Comparison of ENCODE assay signal across 10 mouse cellular contexts in the genomic region with DNA sequence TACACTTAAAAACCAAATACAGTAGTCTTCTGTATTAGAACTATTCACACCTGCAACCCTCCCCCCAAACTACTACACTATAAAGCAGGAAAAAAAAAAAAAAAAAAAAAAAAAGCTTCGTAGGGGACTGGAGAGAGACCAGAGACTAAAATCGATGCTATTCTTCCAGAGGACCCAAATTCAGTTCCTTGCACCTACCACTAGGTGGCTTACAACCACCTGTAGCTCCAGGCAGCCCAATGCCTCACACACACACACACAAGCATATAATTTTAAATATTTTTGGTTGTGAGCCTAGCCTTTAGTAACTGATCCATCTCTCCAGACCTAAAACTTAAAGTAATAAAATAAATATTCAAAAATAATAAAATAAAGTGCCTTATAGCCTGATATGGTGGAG. TPM values are rescaled to one million over a fixed set of nuclear protein-coding genes. Genes with fewer than 3 reads are reported as not detected.
A peak's percentile ranks its signal among the peaks of the same experiment; 100 is the strongest.
DNase-seq lines count a peak whose midpoint lies in the region; ATAC-seq and TF ChIP-seq lines count a peak whose summit lies in the region.
"Had no signal": no experiment of that assay in that cellular context is flagged by ENCODE, and none has a peak within 500 bp of the region (broad histone marks: within the 10 kb centered on the region; RNA-seq: fewer than 3 reads in every experiment).

No protein-coding gene starts in this region.

- no peaks in the 10 kb centered on the region for H3K4me1 ChIP-seq in hindbrain, embryonic 11.5 days (replicated peaks; ENCODE audit: control insufficient read depth, insufficient read depth, low read length)
- no peaks in the 10 kb centered on the region for H3K4me1 ChIP-seq in hindbrain, embryonic 14.5 days (replicated peaks; ENCODE audit: control insufficient read depth, insufficient read depth, low read length)
- H3K4me1 ChIP-seq in embryonic fibroblast, embryonic 13.5 days (ENCODE audit: control insufficient read depth, insufficient read depth, low read length) = no peaks in the 10 kb centered on the region
- H3K4me1 ChIP-seq: hindbrain, embryonic 12.5 days had no signal

- no peak for TF ChIP-seq POLR2A in embryonic fibroblast, embryonic 13.5 days (IDR thresholded peaks at IDR 0.05; ENCODE audit: low read depth, low read length)

- H3K4me3 ChIP-seq in hindbrain, embryonic 11.5 days (ENCODE audit: low read depth, low read length) = no peak overlapping the region
- H3K4me3 ChIP-seq in hindbrain, embryonic 14.5 days (replicated peaks; ENCODE audit: low read length) = no peak overlapping the region
- H3K4me3 ChIP-seq in embryonic fibroblast, embryonic 13.5 days (ENCODE audit: insufficient read depth, low read length) = no peak overlapping the region
- H3K4me3 ChIP-seq: erythroblast, embryonic 14.5 days; hindbrain, embryonic 12.5 days had no signal

- H3K27me3 ChIP-seq in hindbrain, embryonic 11.5 days (ENCODE audit: control insufficient read depth, insufficient read depth, low read length) = no peaks in the 10 kb centered on the region
- H3K27me3 ChIP-seq in hindbrain, embryonic 14.5 days (ENCODE audit: control insufficient read depth, insufficient read depth, low read length) = no peaks in the 10 kb centered on the region
- H3K27me3 ChIP-seq: hindbrain, embryonic 12.5 days had no signal

- H3K4me2 ChIP-seq in hindbrain, embryonic 11.5 days (replicated peaks; ENCODE audit: low read depth, low read length) = no peak overlapping the region
- H3K4me2 ChIP-seq in hindbrain, embryonic 14.5 days (replicated peaks) = no peak overlapping the region
- H3K4me2 ChIP-seq: hindbrain, embryonic 12.5 days had no signal

- no peak overlapping the region for H3K27ac ChIP-seq in hindbrain, embryonic 11.5 days (ENCODE audit: low read depth, low read length)
- H3K27ac ChIP-seq in hindbrain, embryonic 14.5 days = no peak overlapping the region
- no peak overlapping the region for H3K27ac ChIP-seq in embryonic fibroblast, embryonic 13.5 days (ENCODE audit: insufficient read depth, low read length)
- H3K27ac ChIP-seq: hindbrain, embryonic 12.5 days had no signal

- no peak for ATAC-seq in hindbrain, embryonic 11.5 days (ENCODE audit: low FRiP score)
- ATAC-seq in hindbrain, embryonic 14.5 days (ENCODE audit: low FRiP score) = no peak
- ATAC-seq in CD4-positive, CD25-positive, alpha-beta regulatory T cell, adult 4 months = peak; percentile 67

- 0 out of 2 replicates have a peak, but pooled peaks have one; percentile 12 for TF ChIP-seq CTCF in embryonic fibroblast, embryonic 13.5 days (IDR thresholded peaks at IDR 0.05; ENCODE audit: borderline replicate concordance, insufficient read depth, low read length)

- peak; percentile 1 for DNase-seq in hindbrain, embryonic 11.5 days (ENCODE audit: low spot score)
- DNase-seq in hindbrain, embryonic 14.5 days (ENCODE audit: low spot score) = no peak
- DNase-seq in 3T3-L1 (ENCODE audit: low read depth, low spot score) = peak; percentile 8
- no peak for DNase-seq in right cerebral cortex, adult 18-20 months
- no peak for DNase-seq in thymus, adult 18-20 months

- 53% methylated on average over 2 of the region's 2 CpGs for WGBS in hindbrain, embryonic 11.5 days
- WGBS in hindbrain, embryonic 14.5 days = 40% methylated on average over 2 of the region's 2 CpGs

- no peak overlapping the region for H3K9ac ChIP-seq in hindbrain, embryonic 11.5 days (ENCODE audit: low read depth, low read length)
- no peak overlapping the region for H3K9ac ChIP-seq in hindbrain, embryonic 14.5 days
- H3K9ac ChIP-seq: hindbrain, embryonic 12.5 days had no signal

- H3K36me3 ChIP-seq in hindbrain, embryonic 11.5 days (ENCODE audit: control insufficient read depth, insufficient read depth, low read length) = no peaks in the 10 kb centered on the region
- no peaks in the 10 kb centered on the region for H3K36me3 ChIP-seq in hindbrain, embryonic 14.5 days (replicated peaks; ENCODE audit: control insufficient read depth, insufficient read depth)
- H3K36me3 ChIP-seq: hindbrain, embryonic 12.5 days had no signal

- no peaks in the 10 kb centered on the region for H3K9me3 ChIP-seq in hindbrain, embryonic 11.5 days (ENCODE audit: control insufficient read depth, low read length)
- H3K9me3 ChIP-seq in hindbrain, embryonic 14.5 days (ENCODE audit: control insufficient read depth, low read length) = no peaks in the 10 kb centered on the region
- H3K9me3 ChIP-seq: hindbrain, embryonic 12.5 days had no signal

RNA-seq across cellular contexts. Expression of a gene that starts 32.2 kb away (rescaled TPM):
- 59.6 and 72.6 TPM in 2 replicates for polyA plus RNA-seq in hindbrain, embryonic 11.5 days (2014; fragmentation: Nextera tagmentation; extraction: Ambion mirVana)
- polyA plus RNA-seq in hindbrain, embryonic 14.5 days (2014; fragmentation: Nextera tagmentation; extraction: Ambion mirVana) = 48.5 and 50.1 TPM in 2 replicates
- 10 to 100 TPM; 28.8 to 36.1 TPM for polyA plus RNA-seq in CD4-positive, CD25-positive, alpha-beta regulatory T cell, adult 4 months (2017; shearing (Covaris generic))
- polyA plus RNA-seq in embryonic fibroblast, embryonic 13.5 days (2011; ENCODE audit: insufficient read length, low read depth, missing spikeins) = 33.3 and 34.3 TPM in 2 replicates

RNA-seq across cellular contexts. Expression of a gene that starts 33.2 kb away (rescaled TPM):
- polyA plus RNA-seq in hindbrain, embryonic 11.5 days (2014; fragmentation: Nextera tagmentation; extraction: Ambion mirVana) = 0.14 TPM in 1 of 2 replicates, not detected in the other
- 0.37 TPM in 1 of 2 replicates, not detected in the other for polyA plus RNA-seq in hindbrain, embryonic 14.5 days (2014; fragmentation: Nextera tagmentation; extraction: Ambion mirVana)
- not detected for polyA plus RNA-seq in CD4-positive, CD25-positive, alpha-beta regulatory T cell, adult 4 months (2017; shearing (Covaris generic))
- polyA plus RNA-seq in embryonic fibroblast, embryonic 13.5 days (2011; ENCODE audit: insufficient read length, low read depth, missing spikeins) = 0.38 and 0.46 TPM in 2 replicates
- polyA plus RNA-seq: erythroblast, embryonic 14.5 days; gonadal fat pad, adult 2 months; hindbrain, embryonic 12.5 days had no signal

Comparison
In these comparisons a context has a peak if more than half of its experiments do, and no peak if none do; other contexts are left out.
1. DNase-seq: peak in hindbrain, embryonic 11.5 days (single experiment) and 3T3-L1 (single experiment); none in hindbrain, embryonic 14.5 days (single experiment), right cerebral cortex, adult 18-20 months (single experiment) and thymus, adult 18-20 months (0 of 2).